Mouse (Mus musculus) heart, postnatal 10 days (tissue): ENCODE results near the gene Fblim1. TPM values are rescaled to one million over a fixed set of nuclear protein-coding genes. Genes with fewer than 3 reads are reported as not detected.

ENCODE experiments used
- DNase-seq, 2 experiments: peaks; one replicate each; pipeline ENCODE4 v3.0.0; 2021
- intact Hi-C: fragments of 180-260 bp; cut with DNase I; formaldehyde crosslinking; loops from one replicate; pipeline ENCODE4 v1.15.1; 2025
- total RNA-seq, 2 experiments: library from RNA; stranded (reverse); gene quantifications; 2 replicates each; pipeline ENCODE4 v1.2.3; 2021

Fblim1 gene
- 100 to 1,000 TPM; 241 to 248 TPM for total RNA-seq

GRCm38 (mm10) chr4:141605861-141606260, at the start of gene Fblim1:
Gene Fblim1 (minus strand): TSS chr4:141606096.
- intact Hi-C loops: no loop called here
- no peak for DNase-seq

- peak in 1 of 2 experiments; percentile 55 for DNase-seq
- intact Hi-C loops: no loop called here
These were observed 48.6 kb upstream of the Fblim1 start for GRCm38 (mm10) chr4:141654509-141654908.

GRCm38 (mm10) chr4:141653813-141654212, 47.9 kb upstream of the Fblim1 start:
- no peak for DNase-seq
- intact Hi-C loops: no loop called here

- DNase-seq: no peak
- intact Hi-C loops: no loop called here
These were observed 47.1 kb upstream of the Fblim1 start for GRCm38 (mm10) chr4:141653044-141653443.

GRCm38 (mm10) chr4:141651944-141652343, 46.0 kb upstream of the Fblim1 start:
- DNase-seq: no peak
- intact Hi-C loops: no loop called here

- DNase-seq: peak in 1 of 2 experiments; percentile 43
- intact Hi-C loops: no loop called here
These were observed 45.4 kb upstream of the Fblim1 start for GRCm38 (mm10) chr4:141651286-141651685.

GRCm38 (mm10) chr4:141649244-141649643, 43.3 kb upstream of the Fblim1 start:
- DNase-seq: no peak
- intact Hi-C loops: no loop called here

GRCm38 (mm10) chr4:141648262-141648661, 42.4 kb upstream of the Fblim1 start:
- peak in 1 of 2 experiments; percentile 80 for DNase-seq
- intact Hi-C loops: no loop called here

GRCm38 (mm10) chr4:141647187-141647586, 41.3 kb upstream of the Fblim1 start:
- intact Hi-C loops: no loop called here
- no peak for DNase-seq

- intact Hi-C loops: no loop called here
These were observed 40.1 kb upstream of the Fblim1 start for GRCm38 (mm10) chr4:141645988-141646387.

GRCm38 (mm10) chr4:141643118-141643855, 37.4 kb upstream of the Fblim1 start:
- intact Hi-C loops: no loop called here
- peak; percentile 91 to 92 for DNase-seq

More at GRCm38 (mm10) chr4:141645988-141646387, 40.1 kb upstream of the Fblim1 start:
- DNase-seq: no peak

GRCm38 (mm10) chr4:141641961-141642811, 36.3 kb upstream of the Fblim1 start:
- DNase-seq: peak in 1 of 2 experiments; percentile 37

GRCm38 (mm10) chr4:141641353-141641771, 35.5 kb upstream of the Fblim1 start:
- intact Hi-C loops: no loop called here
- DNase-seq: peak; percentile 74 to 83

More at GRCm38 (mm10) chr4:141641961-141642811, 36.3 kb upstream of the Fblim1 start:
- intact Hi-C loops: no loop called here

GRCm38 (mm10) chr4:141639474-141639873, 33.6 kb upstream of the Fblim1 start:
- intact Hi-C loops: no loop called here

GRCm38 (mm10) chr4:141636693-141637092, 30.8 kb upstream of the Fblim1 start:
- peak; percentile 77 to 78 for DNase-seq

More at GRCm38 (mm10) chr4:141639474-141639873, 33.6 kb upstream of the Fblim1 start:
- no peak for DNase-seq

GRCm38 (mm10) chr4:141635991-141636390, 30.1 kb upstream of the Fblim1 start:
- DNase-seq: no peak
- intact Hi-C loops: no loop called here

More at GRCm38 (mm10) chr4:141636693-141637092, 30.8 kb upstream of the Fblim1 start:
- intact Hi-C loops: no loop called here

- intact Hi-C loops: no loop called here
- DNase-seq: no peak
These were observed 26.4 kb upstream of the Fblim1 start for GRCm38 (mm10) chr4:141632111-141632873.

GRCm38 (mm10) chr4:141631250-141631649, 25.4 kb upstream of the Fblim1 start:
- DNase-seq: no peak
- intact Hi-C loops: no loop called here

GRCm38 (mm10) chr4:141630021-141630420, 24.1 kb upstream of the Fblim1 start:
- intact Hi-C loops: no loop called here
- DNase-seq: no peak

- intact Hi-C loops: no loop called here
- no peak for DNase-seq
These were observed 22.8 kb upstream of the Fblim1 start for GRCm38 (mm10) chr4:141628661-141629060.

- intact Hi-C loops: no loop called here
These were observed 21.6 kb upstream of the Fblim1 start for GRCm38 (mm10) chr4:141627502-141627901.

More at GRCm38 (mm10) chr4:141627502-141627901, 21.6 kb upstream of the Fblim1 start:
- peak in 1 of 2 experiments; percentile 46 for DNase-seq
